Mouse (Mus musculus) 416B (cell line): ENCODE results near the gene Tppp.
"Not testable (repeated sequence)": the region's sequence is repeated elsewhere in the genome, so short reads cannot be mapped to it uniquely, and the experiment has no call there.

Source experiments
- DNase-seq: peaks from one replicate; pipeline ENCODE4 v3.0.0; 2011; ENCODE audit warnings: low read depth

The Tppp gene

GRCm38 (mm10) chr13:74025151-74026081 lies 16.2 kb downstream of the Tppp start:
- no peak for DNase-seq

- peak; percentile 43 for DNase-seq
Measured at GRCm38 (mm10) chr13:74026215-74026614, 17.0 kb downstream of the Tppp start.

- DNase-seq = no peak
Measured at GRCm38 (mm10) chr13:74028116-74028515, 18.9 kb downstream of the Tppp start.

GRCm38 (mm10) chr13:74029013-74029412 lies 19.8 kb downstream of the Tppp start:
- DNase-seq = no peak

- no peak for DNase-seq
Measured at GRCm38 (mm10) chr13:74030691-74031090, 21.5 kb downstream of the Tppp start.

- no peak for DNase-seq
Measured at GRCm38 (mm10) chr13:74031133-74031532, 21.9 kb downstream of the Tppp start.

GRCm38 (mm10) chr13:74034756-74035155 lies 25.5 kb downstream of the Tppp start:
- DNase-seq = no peak

GRCm38 (mm10) chr13:74035776-74036175 lies 26.6 kb downstream of the Tppp start:
- no peak for DNase-seq

GRCm38 (mm10) chr13:74039926-74040325 lies 30.7 kb downstream of the Tppp start:
- DNase-seq = no peak

- no peak for DNase-seq
Measured at GRCm38 (mm10) chr13:74056194-74056593, 47.0 kb downstream of the Tppp start.

GRCm38 (mm10) chr13:74058081-74058480 lies 48.9 kb downstream of the Tppp start:
- DNase-seq = no peak

DNA sequence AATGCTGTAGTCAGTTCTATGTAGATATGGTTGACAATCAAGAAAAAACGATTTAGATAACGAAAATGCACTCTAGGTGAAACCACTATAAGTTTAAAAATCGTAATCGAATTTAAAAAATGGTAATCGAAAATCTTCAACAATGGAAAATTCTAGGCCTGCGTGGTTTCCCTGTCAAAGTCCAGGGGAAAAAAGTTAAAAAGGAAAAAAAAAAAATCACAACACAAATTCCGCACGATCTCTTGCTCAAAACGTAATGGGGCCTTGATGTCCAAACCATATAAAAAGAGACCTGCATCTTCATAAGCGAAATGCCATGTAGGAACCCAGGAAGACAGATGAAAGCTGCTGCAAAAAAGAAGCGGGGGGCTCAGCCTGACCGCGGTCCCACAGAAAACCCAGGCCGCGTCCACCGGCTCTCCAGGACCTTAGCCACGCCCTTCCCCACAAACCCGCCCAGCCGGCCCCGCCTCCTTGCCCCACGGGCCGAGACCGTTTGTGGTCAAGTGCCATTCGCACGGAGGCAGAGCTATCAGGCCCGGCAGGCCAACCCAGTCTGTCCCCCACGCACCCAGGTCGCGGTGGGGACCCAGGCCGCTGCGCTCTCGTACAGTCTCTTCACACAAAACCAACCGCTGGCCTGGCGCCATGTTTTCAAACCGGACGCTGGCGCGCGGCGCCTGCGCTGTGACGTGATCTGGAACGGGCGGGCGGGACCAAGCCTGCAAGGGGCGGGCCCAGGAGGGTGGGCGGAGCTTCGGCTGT lies 52.6 kb downstream of the Tppp start, which contains the start of gene Cep72:
Gene Cep72, minus strand, starts transcription at position 687 of the 765 bp plus-strand sequence.
- peak; percentile 92 for DNase-seq

DNA sequence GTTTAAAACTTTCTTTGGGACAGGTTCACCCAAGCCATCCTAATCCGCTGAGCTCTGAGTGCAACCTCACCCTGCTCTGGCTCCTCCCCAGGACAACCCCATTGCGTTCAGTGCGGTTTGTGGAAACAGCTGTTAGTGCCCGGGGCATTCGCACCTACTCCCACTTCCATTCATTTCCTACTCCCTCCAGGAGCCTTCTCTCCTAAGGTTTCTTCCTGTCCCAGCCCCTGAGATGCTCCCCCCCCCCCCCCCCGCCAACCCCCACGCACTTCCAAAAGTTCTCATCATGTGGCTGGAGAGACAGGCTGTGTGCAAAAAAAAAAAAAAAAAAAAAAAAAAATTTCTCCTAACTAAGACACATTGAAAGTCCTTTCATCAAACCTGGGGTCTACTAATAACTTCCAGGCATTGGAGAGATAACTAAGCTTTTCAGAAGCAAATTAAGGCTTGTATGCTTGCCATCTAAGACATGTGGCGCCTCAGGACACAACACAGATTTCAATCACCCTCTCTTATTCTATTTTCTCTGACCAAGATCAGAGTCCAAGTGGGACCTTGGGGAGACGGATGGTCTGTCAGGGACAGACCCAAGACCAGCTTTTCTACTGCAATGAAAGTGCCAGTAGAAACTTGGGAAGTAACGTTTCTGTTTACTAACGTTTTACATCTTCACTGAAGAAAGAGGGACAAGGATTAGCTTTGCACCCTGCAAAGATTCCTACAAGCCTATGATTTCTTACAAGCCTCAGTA lies 53.3 kb downstream of the Tppp start:
- no peak for DNase-seq

DNA sequence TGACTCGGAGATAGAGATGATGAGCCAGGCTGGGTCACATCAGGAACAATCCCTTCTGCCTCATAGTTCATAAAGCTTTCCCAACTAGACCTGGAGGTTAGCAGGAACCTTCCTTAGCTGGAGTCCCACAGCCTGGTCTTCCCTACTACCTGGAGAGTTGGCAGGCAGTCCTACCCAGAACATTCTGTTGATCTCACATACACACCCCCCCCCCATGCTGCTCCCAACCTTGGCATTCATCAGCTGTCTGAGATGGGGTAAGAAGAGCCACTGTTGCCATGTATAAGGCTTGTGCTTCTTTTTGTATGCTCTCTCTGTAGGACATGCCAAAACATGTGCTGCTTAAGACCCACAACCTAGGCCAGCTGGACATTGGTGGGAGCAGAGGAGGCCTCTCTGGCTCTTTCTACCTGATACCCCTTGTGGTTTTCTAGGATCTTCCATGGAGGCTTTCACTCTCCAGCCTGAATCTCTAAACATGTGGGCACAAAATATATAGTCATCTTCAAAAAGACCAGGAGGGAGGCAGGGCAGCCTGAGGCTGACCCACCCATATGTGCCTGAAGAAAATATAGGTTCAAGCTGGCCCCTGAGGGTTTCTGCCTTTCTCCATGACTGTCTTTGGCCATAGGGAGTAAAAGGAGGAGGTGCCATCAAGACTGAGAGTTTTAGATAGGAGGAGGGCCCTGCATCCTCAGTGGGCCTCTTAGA lies 54.3 kb downstream of the Tppp start:
- DNase-seq = no peak

- DNase-seq = no peak
Measured at GRCm38 (mm10) chr13:74066576-74066975, 57.4 kb downstream of the Tppp start.

DNA sequence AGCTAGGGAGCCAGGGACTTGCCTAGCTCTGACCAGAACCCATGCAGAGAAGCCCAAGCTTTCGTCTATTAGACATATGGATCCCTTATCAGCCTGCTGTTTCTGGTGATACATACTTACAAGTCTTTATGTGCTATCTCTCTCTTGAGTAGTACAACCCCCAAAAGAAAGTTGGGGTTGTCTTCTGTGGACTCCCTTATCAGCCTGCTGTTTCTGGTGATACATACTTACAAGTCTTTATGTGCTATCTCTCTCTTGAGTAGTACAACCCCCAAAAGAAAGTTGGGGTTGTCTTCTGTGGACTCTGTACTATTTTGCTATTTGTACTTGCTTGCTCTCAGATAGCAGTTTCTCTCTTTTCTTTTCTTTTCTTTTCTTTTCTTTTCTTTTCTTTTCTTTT lies 62.0 kb downstream of the Tppp start:
- DNase-seq = not testable (repeated sequence)

- DNase-seq = no peak
Measured at GRCm38 (mm10) chr13:74071714-74072113, 62.5 kb downstream of the Tppp start.

GRCm38 (mm10) chr13:74073369-74073768 lies 64.2 kb downstream of the Tppp start:
- no peak for DNase-seq
